ENCODE assay signal across 14 mouse cellular contexts in the genomic region with DNA sequence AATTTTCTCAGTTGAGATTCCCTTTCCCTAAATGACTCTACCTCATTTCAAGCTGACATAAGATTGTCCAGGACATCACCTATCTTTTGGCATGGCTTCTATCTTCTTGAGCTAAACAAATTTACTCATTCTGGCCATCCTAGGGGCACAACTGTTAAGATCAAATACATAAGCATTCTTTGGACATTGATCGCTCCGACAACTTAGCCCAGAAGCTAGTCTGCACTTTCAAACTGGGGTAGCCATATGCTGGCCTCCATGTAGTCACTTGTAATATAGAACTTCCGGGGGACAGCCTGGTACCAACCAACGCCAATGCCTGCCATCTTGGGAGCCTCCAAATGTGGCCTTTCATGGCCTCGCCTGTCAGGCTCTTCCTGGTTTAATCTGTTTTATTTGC.
DNase-seq lines count a peak whose midpoint lies in the region; ATAC-seq and TF ChIP-seq lines count a peak whose summit lies in the region.
"Had no signal": no experiment of that assay in that cellular context is flagged by ENCODE, and none has a peak within 500 bp of the region (broad histone marks: within the 10 kb centered on the region; RNA-seq: fewer than 3 reads in every experiment).

No protein-coding gene starts in this region.

- H3K27me3 ChIP-seq in heart, postnatal 0 days (ENCODE audit: control insufficient read depth, insufficient read depth, low read length), result no peaks in the 10 kb centered on the region
- no peaks in the 10 kb centered on the region for H3K27me3 ChIP-seq in heart, embryonic 11.5 days (ENCODE audit: control insufficient read depth, insufficient read depth, low read length)
- H3K27me3 ChIP-seq in midbrain, embryonic 10.5 days (ENCODE audit: low read depth, poor library complexity, severe bottlenecking), result no peaks in the 10 kb centered on the region
- H3K27me3 ChIP-seq in midbrain, embryonic 16.5 days (ENCODE audit: control insufficient read depth, insufficient read depth, low read depth, low read length), result no peaks in the 10 kb centered on the region
- no peaks in the 10 kb centered on the region for H3K27me3 ChIP-seq in intestine, postnatal 0 days (replicated peaks; ENCODE audit: control insufficient read depth, insufficient read depth, low read length)
- H3K27me3 ChIP-seq: forebrain, embryonic 15.5 days had no signal

- WGBS in heart, postnatal 0 days, result 93% methylated on average over 5 of the region's 5 CpGs
- WGBS in heart, embryonic 11.5 days (ENCODE audit: insufficient replicate concordance), result 91% methylated on average over 5 of the region's 5 CpGs
- WGBS in midbrain, embryonic 10.5 days, result 92% methylated on average over 5 of the region's 5 CpGs
- 89% methylated on average over 5 of the region's 5 CpGs for WGBS in midbrain, embryonic 16.5 days
- WGBS in intestine, postnatal 0 days, result 93% methylated on average over 5 of the region's 5 CpGs

- H3K9me3 ChIP-seq in heart, postnatal 0 days (replicated peaks; ENCODE audit: control insufficient read depth, low read length), result no peaks in the 10 kb centered on the region
- H3K9me3 ChIP-seq in heart, embryonic 11.5 days (replicated peaks; ENCODE audit: control insufficient read depth, low read length), result no peaks in the 10 kb centered on the region
- H3K9me3 ChIP-seq in midbrain, embryonic 10.5 days (replicated peaks), result no peaks in the 10 kb centered on the region
- H3K9me3 ChIP-seq in midbrain, embryonic 16.5 days (replicated peaks; ENCODE audit: control insufficient read depth, low read length, poor library complexity, severe bottlenecking), result no peaks in the 10 kb centered on the region
- H3K9me3 ChIP-seq in intestine, postnatal 0 days (ENCODE audit: control insufficient read depth), result no peaks in the 10 kb centered on the region
- H3K9me3 ChIP-seq: forebrain, embryonic 15.5 days had no signal

- no peak for DNase-seq in heart, postnatal 0 days (ENCODE audit: low spot score)
- DNase-seq in midbrain, embryonic 10.5 days (ENCODE audit: low spot score), result no peak
- DNase-seq in thymus, postnatal 14 days, result no peak
- DNase-seq in adrenal gland, adult 2 months, result no peak
- DNase-seq: adrenal gland, adult 8-10 months; cerebellum, adult 9-10 months; heart, postnatal 10 days; kidney, postnatal 36 days had no signal

- H3K4me2 ChIP-seq in heart, postnatal 0 days (ENCODE audit: low read depth, low read length), result no peak overlapping the region
- H3K4me2 ChIP-seq in heart, embryonic 11.5 days, result no peak overlapping the region
- H3K4me2 ChIP-seq in midbrain, embryonic 16.5 days (ENCODE audit: low read length), result no peak overlapping the region
- no peak overlapping the region for H3K4me2 ChIP-seq in intestine, postnatal 0 days (replicated peaks; ENCODE audit: low read depth)
- H3K4me2 ChIP-seq: forebrain, embryonic 15.5 days had no signal

- no peaks in the 10 kb centered on the region for H3K36me3 ChIP-seq in heart, postnatal 0 days (replicated peaks; ENCODE audit: control insufficient read depth, insufficient read depth, low read length)
- no peaks in the 10 kb centered on the region for H3K36me3 ChIP-seq in heart, embryonic 11.5 days (ENCODE audit: control insufficient read depth, insufficient read depth, low read length)
- no peaks in the 10 kb centered on the region for H3K36me3 ChIP-seq in midbrain, embryonic 10.5 days
- H3K36me3 ChIP-seq in midbrain, embryonic 16.5 days (ENCODE audit: control insufficient read depth, insufficient read depth, low read length), result no peaks in the 10 kb centered on the region
- H3K36me3 ChIP-seq in intestine, postnatal 0 days (ENCODE audit: control insufficient read depth, insufficient read depth), result no peaks in the 10 kb centered on the region
- H3K36me3 ChIP-seq: forebrain, embryonic 15.5 days had no signal

- TF ChIP-seq EP300 in heart, postnatal 0 days (IDR thresholded peaks at IDR 0.05; ENCODE audit: low read depth), result no peak

- peaks cover 52% of the 10 kb centered on the region for H3K4me1 ChIP-seq in heart, postnatal 0 days (ENCODE audit: control insufficient read depth, insufficient read depth)
- H3K4me1 ChIP-seq in heart, embryonic 11.5 days (ENCODE audit: control insufficient read depth, insufficient read depth, low read length), result peaks cover 39% of the 10 kb centered on the region
- peaks cover 66% of the 10 kb centered on the region for H3K4me1 ChIP-seq in midbrain, embryonic 10.5 days
- H3K4me1 ChIP-seq in midbrain, embryonic 16.5 days (ENCODE audit: control insufficient read depth, insufficient read depth, low read length), result peaks cover 14% of the 10 kb centered on the region; the same call in 1 of the 2 replicates
- 0 out of 2 replicates have a peak, but pooled peaks cover 3% of the 10 kb centered on the region for H3K4me1 ChIP-seq in intestine, postnatal 0 days (replicated peaks; ENCODE audit: control insufficient read depth, insufficient read depth, low read length)

- H3K4me3 ChIP-seq in heart, postnatal 0 days (ENCODE audit: low read depth, low read length), result no peak overlapping the region
- no peak overlapping the region for H3K4me3 ChIP-seq in heart, embryonic 11.5 days (ENCODE audit: low read depth, low read length)
- H3K4me3 ChIP-seq in midbrain, embryonic 10.5 days, result no peak overlapping the region
- no peak overlapping the region for H3K4me3 ChIP-seq in midbrain, embryonic 16.5 days (ENCODE audit: low read depth, low read length)
- no peak overlapping the region for H3K4me3 ChIP-seq in intestine, postnatal 0 days (ENCODE audit: low read depth, low read length)
- H3K4me3 ChIP-seq: forebrain, embryonic 15.5 days had no signal

- no peak for ATAC-seq in heart, postnatal 0 days (ENCODE audit: insufficient read depth, low read depth)
- no peak for ATAC-seq in heart, embryonic 11.5 days (replicated peaks; ENCODE audit: insufficient number of reproducible peaks, low FRiP score, low TSS enrichment)
- ATAC-seq in midbrain, embryonic 16.5 days, result no peak
- ATAC-seq in intestine, postnatal 0 days, result no peak
- ATAC-seq: CD4-positive, CD25-positive, alpha-beta regulatory T cell, adult 4 months; forebrain, embryonic 15.5 days had no signal

- H3K27ac ChIP-seq in heart, postnatal 0 days (ENCODE audit: low read depth), result peak overlapping the region; percentile 69; the same call in 1 of the 2 replicates
- no peak overlapping the region for H3K27ac ChIP-seq in heart, embryonic 11.5 days (ENCODE audit: low read depth, low read length)
- H3K27ac ChIP-seq in midbrain, embryonic 10.5 days (replicated peaks), result 0 out of 2 replicates have a peak overlapping the region, but pooled peaks have one; percentile 61
- H3K27ac ChIP-seq in midbrain, embryonic 16.5 days (ENCODE audit: low read length), result no peak overlapping the region
- H3K27ac ChIP-seq in intestine, postnatal 0 days (ENCODE audit: low read depth, low read length), result peak overlapping the region; percentile 11; the same call in 1 of the 2 replicates
- H3K27ac ChIP-seq: forebrain, embryonic 15.5 days; liver, embryonic 14.5 days had no signal

- no peak for TF ChIP-seq CTCF in heart, postnatal 0 days (IDR thresholded peaks at IDR 0.05; ENCODE audit: low read depth)
- TF ChIP-seq CTCF in intestine, postnatal 0 days (IDR thresholded peaks at IDR 0.05; ENCODE audit: low read depth), result no peak

- no peak overlapping the region for H3K9ac ChIP-seq in heart, postnatal 0 days (replicated peaks; ENCODE audit: low read depth, low read length)
- H3K9ac ChIP-seq in heart, embryonic 11.5 days (ENCODE audit: low read depth, low read length), result no peak overlapping the region
- H3K9ac ChIP-seq in midbrain, embryonic 16.5 days (ENCODE audit: low read depth, low read length), result no peak overlapping the region
- no peak overlapping the region for H3K9ac ChIP-seq in intestine, postnatal 0 days (ENCODE audit: low read depth, low read length)
- H3K9ac ChIP-seq: forebrain, embryonic 15.5 days; liver, embryonic 14.5 days had no signal

Comparison
In these comparisons a context has a peak if more than half of its experiments do, and no peak if none do; other contexts are left out.
1. H3K27ac ChIP-seq: peak in heart, postnatal 0 days (single experiment), midbrain, embryonic 10.5 days (single experiment) and intestine, postnatal 0 days (single experiment); none in heart, embryonic 11.5 days (single experiment) and midbrain, embryonic 16.5 days (single experiment).